Mouse (Mus musculus) kidney, embryonic 16.5 days (tissue): Measurements from ENCODE around the gene Rnaseh2c. TPM values are rescaled to one million over a fixed set of nuclear protein-coding genes. Genes with fewer than 3 reads are reported as not detected.

Experiments used
- ATAC-seq: fragments of 200-750 bp; cut with Nextera tagmentation; 2 replicates; pipeline ENCODE4 v1.8.0; 2017; ENCODE audit warnings: moderate TSS enrichment; ENCODE audit not compliant: low FRiP score, low TSS enrichment
- H3K27ac ChIP-seq: fragments of 300-500 bp; sonication (generic); 2 replicates; pipeline ENCODE4 v1.5.1; 2014; ENCODE audit warnings: low read length
- H3K27me3 ChIP-seq: fragments of 300-500 bp; sonication (generic); 2 replicates; pipeline ENCODE4 v1.6.1; 2014; ENCODE audit warnings: low read length, control low read depth, mixed read lengths; ENCODE audit not compliant: insufficient read depth
- H3K36me3 ChIP-seq: fragments of 300-500 bp; sonication (generic); 2 replicates; pipeline ENCODE4 v1.6.1; 2014; ENCODE audit warnings: low read length, control low read depth, mixed read lengths; ENCODE audit not compliant: insufficient read depth
- H3K4me1 ChIP-seq: fragments of 300-500 bp; sonication (generic); 2 replicates; pipeline ENCODE4 v1.6.1; 2014; ENCODE audit warnings: low read length, control low read depth, mixed read lengths; ENCODE audit not compliant: insufficient read depth
- H3K4me2 ChIP-seq: fragments of 300-500 bp; sonication (generic); replicated peaks from 2 replicates; pipeline ENCODE4 v1.6.1; 2014; ENCODE audit warnings: low read depth, low read length
- H3K4me3 ChIP-seq: fragments of 300-500 bp; sonication (generic); 2 replicates; pipeline ENCODE4 v1.5.1; 2014; ENCODE audit warnings: mild to moderate bottlenecking, low read length
- H3K9ac ChIP-seq: fragments of 300-500 bp; sonication (generic); replicated peaks from 2 replicates; pipeline ENCODE4 v1.6.1; 2014; ENCODE audit warnings: low read length
- H3K9me3 ChIP-seq: fragments of 300-500 bp; sonication (generic); 2 replicates; pipeline ENCODE4 v1.6.1; 2016; ENCODE audit warnings: low read length, control low read depth
- WGBS: fragments of 180-500 bp; shearing (Covaris S2); extraction: QIAGEN DNeasy Blood & Tissue Kit; methylation state at CpG from one replicate; pipeline ENCODE4 v1.1.7; 2014; 5-methylcytosine and 5-hydroxymethylcytosine counted together
- polyA plus RNA-seq: library from polyadenylated mRNA; unstranded; fragments of >200 nt; fragmentation: Nextera tagmentation; extraction: Ambion mirVana; gene quantifications from 2 replicates; pipeline ENCODE4 v1.2.1, GENCODE M21; 2015

Rnaseh2c gene
- polyA plus RNA-seq, 1 experiment from 2014 or later, result 146 TPM

DNA sequence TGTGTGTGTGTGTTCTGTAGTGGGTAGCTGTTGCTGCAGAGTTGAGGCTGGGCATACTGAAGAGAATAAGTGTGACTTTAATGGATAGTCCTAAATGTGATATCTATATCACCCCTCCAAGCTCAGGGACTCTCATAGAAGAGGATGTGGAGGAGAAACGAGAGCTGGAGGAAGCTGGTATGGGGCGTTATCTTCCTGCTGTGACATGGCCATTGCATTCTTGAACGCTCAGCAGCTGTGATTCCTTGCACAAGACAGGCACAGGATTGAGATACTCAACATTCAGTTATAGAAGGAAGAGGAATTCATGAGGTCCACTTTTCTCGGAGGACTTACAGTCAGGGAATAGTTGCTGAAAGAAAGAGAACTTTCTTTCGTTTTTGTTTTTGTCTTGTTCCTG, 20.2 kb downstream of the Rnaseh2c start:
- H3K27ac ChIP-seq, result no peak overlapping the region
- ATAC-seq, result no peak
- no peaks in the 10 kb centered on the region for H3K9me3 ChIP-seq
- no peak overlapping the region for H3K4me2 ChIP-seq
- H3K9ac ChIP-seq, result no peak overlapping the region
- no peaks in the 10 kb centered on the region for H3K36me3 ChIP-seq
- no peaks in the 10 kb centered on the region for H3K4me1 ChIP-seq
- WGBS, result 70% methylated on average over 5 of the region's 5 CpGs
- H3K4me3 ChIP-seq, result no peak overlapping the region
- H3K27me3 ChIP-seq, result no peaks in the 10 kb centered on the region

DNA sequence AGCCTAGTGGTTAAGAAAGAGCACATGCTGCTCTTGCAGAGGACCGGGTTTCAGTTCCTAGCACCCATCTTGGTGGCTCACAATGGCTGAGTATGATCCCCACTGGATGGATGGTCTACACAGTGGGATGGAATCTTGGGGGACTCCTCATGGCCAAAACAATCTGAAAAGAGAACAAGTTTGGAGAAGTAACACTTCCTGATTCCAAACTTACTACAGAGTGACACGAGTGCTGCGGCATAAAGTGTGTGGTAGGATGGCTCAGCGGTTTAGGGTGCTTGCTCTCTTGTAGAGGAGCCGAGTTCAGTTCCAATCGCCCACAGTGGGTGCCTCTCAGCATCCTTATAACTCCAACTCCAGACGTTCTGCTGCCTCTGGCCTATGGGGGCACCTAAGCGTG, 23.6 kb downstream of the Rnaseh2c start:
- H3K27ac ChIP-seq, result no peak overlapping the region
- no peak overlapping the region for H3K9ac ChIP-seq
- H3K4me1 ChIP-seq, result no peaks in the 10 kb centered on the region
- H3K9me3 ChIP-seq, result no peaks in the 10 kb centered on the region
- H3K27me3 ChIP-seq, result no peaks in the 10 kb centered on the region
- no peaks in the 10 kb centered on the region for H3K36me3 ChIP-seq
- no peak for ATAC-seq
- no peak overlapping the region for H3K4me3 ChIP-seq
- 81% methylated on average over 8 of the region's 8 CpGs for WGBS
- H3K4me2 ChIP-seq, result no peak overlapping the region

DNA sequence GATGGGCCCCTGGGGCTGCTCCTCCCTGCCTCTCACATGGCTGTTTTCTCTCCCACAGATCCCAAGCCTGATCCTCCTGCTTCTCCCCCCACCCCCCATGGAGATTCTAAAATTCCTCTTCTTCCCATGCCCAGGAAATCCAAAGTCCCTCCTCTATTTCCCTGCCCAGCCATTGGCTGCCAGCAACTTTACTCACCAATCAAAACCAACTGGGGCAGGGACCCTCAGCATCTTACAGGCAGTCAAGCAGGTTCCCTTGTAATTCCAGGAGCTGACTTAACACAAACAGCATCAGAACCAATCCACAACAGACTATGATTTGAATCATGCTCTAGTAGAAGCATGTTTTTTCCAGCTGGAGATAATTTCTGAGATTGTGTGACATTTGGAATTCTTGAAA, 28.2 kb downstream of the Rnaseh2c start:
- Histone ChIP-seq H3K27me3 (no peaks in the 10 kb centered on the region), H3K36me3 (no peaks in the 10 kb centered on the region), H3K27ac (no peak overlapping the region), H3K9ac (no peak overlapping the region), H3K9me3 (no peaks in the 10 kb centered on the region), H3K4me3 (no peak overlapping the region), H3K4me2 (no peak overlapping the region), H3K4me1 (no peaks in the 10 kb centered on the region)
- ATAC-seq, result no peak

DNA sequence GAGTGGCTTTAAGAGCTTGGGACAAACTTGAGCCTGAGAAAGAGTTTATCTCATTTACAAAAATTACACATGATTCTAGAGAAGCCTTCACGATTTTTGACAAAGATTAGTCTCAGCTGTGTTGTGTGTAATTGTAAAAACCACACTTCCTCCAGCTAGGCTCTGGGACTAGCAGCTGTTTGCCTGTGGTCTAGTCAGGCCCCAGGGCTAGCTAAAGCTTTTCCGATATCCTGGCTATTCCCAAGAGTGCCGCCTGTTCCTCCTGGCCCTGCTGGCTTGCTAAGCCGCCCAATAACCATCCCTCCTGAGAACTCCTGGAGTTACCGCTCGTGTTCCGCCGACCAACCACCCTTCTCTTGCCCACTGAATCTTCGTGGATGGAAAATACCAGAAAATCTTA, 30.4 kb downstream of the Rnaseh2c start:
- H3K4me2 ChIP-seq, result no peak overlapping the region
- no peak overlapping the region for H3K9ac ChIP-seq
- 82% methylated on average over 9 of the region's 9 CpGs for WGBS
- H3K36me3 ChIP-seq, result no peaks in the 10 kb centered on the region
- ATAC-seq, result no peak
- no peaks in the 10 kb centered on the region for H3K27me3 ChIP-seq
- no peak overlapping the region for H3K27ac ChIP-seq
- H3K4me1 ChIP-seq, result peaks cover 7% of the 10 kb centered on the region
- H3K4me3 ChIP-seq, result no peak overlapping the region
- no peaks in the 10 kb centered on the region for H3K9me3 ChIP-seq

DNA sequence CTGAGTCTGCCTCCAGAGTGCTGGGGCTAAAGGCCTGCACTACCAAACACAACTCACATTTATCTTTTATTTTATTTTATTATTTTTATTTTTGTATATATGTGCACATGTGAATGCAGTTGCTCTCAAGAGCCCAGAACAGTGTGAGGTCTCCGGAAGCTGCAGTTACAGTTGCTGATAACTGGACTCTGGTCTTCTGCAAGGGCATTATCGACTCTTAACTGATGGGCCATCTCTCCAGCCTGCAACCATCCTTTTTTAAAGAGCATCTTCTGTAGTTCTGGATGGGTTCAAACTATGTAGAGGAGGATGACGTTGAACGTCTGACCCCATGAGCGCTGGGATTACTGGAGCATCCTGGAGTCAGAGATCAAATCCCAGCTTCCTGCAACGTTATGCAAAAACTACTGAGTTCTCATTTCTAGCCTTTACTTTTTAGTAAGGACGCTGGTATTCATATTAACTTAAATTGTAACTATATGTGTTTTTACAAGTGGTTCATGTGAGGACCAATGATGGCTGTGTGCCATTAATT, 34.4 kb downstream of the Rnaseh2c start:
- H3K27ac ChIP-seq, result no peak overlapping the region
- no peak overlapping the region for H3K4me2 ChIP-seq
- ATAC-seq, result no peak
- H3K4me3 ChIP-seq, result no peak overlapping the region
- H3K9me3 ChIP-seq, result no peaks in the 10 kb centered on the region
- H3K27me3 ChIP-seq, result no peaks in the 10 kb centered on the region
- H3K4me1 ChIP-seq, result peaks cover 17% of the 10 kb centered on the region
- H3K9ac ChIP-seq, result 0 out of 2 replicates have a peak overlapping the region, but pooled peaks have one; percentile 89
- peaks cover 16% of the 10 kb centered on the region for H3K36me3 ChIP-seq
- WGBS, result 76% methylated on average over 7 of the region's 7 CpGs

DNA sequence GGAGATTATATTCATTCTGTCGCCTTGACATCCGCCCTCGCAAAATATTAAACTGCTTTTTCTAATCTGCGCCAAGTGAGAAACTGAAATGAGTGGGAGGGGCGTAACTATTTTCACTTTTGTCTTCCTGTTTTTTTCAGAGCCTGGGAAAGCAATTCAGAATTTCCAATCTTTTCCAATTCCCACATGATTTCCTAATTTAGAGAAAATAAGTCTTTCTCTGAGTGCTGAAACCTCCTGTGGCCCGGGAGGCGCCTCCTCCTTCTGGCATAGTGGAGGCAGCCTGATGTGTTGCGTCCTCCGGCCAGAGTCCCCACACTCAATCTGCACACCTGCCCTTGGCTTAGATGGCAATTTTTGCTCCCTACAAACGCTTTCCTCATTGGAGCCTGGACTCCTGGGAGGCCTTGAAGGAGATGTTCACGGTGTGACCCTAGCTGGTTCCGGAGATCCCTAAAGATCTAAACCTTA, 34.9 kb downstream of the Rnaseh2c start:
- Histone ChIP-seq H3K9me3 (no peaks in the 10 kb centered on the region), H3K4me3 (peak overlapping the region; percentile 64), H3K27ac (peak overlapping the region; percentile 93), H3K4me1 (peaks cover 17% of the 10 kb centered on the region), H3K4me2 (peak overlapping the region; percentile 90), H3K27me3 (no peaks in the 10 kb centered on the region), H3K9ac (peak overlapping the region; percentile 89), H3K36me3 (peaks cover 21% of the 10 kb centered on the region)
- 38% methylated on average over 12 of the region's 12 CpGs for WGBS
- ATAC-seq, result no peak; the same call in 1 of the 2 replicates

DNA sequence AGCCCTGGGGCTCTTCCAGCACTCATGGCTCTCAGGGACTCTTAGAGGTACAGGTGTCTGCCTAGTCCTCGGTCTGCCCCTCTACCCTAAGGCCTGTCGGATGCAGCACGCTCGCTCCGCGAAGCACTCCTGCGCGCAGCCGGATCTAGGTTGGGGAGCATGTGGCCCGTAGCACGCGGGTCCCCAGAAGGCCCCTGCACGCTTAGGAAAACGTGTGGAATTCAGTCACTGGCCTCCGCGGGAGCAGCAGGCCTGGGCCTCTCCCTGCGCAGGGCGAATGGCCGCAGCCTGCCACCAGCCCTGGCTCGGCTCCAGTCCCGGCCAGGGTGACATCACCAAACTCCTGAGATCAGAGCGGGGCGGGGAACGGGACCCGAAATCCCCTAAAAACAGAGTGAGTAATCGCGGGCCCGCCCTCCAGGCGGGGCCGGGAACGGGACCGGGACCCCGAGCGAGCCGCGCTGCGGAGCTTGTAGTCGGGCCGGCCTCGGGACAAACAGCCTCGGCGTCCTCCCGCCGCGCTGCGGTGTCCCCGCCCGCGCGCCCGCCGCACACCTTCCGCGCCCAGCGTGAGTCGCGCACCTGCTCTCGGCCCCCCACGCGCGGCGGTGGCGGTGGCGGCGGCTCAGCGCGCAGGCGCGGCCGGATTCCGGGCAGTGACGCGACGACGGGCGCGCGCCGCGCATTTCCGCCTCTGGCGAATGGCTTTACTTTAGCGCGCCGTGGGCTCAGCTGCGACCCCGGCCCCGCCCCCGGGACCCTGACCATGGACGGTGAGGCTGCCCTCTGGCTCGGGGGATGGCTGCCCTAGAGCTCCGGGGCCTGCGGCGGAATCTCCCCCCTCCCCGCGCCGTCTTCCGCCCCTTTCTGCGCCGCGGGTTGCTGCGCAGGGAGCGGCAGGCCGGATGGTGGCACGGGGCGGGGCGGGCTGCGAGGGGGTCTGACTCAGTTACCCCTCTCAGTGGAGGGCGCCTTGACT, 35.7 kb downstream of the Rnaseh2c start, which contains the start of gene Rela:
Gene Rela (plus strand): TSS at position 415 of the 979 bp plus-strand sequence.
- peak; percentile 89 for ATAC-seq
- H3K9me3 ChIP-seq, result no peaks in the 10 kb centered on the region
- peaks cover 28% of the 10 kb centered on the region for H3K36me3 ChIP-seq
- WGBS, result under 1% methylated on average over 107 of the region's 109 CpGs
- H3K4me3 ChIP-seq, result peak within 1 kb of the TSS; percentile 64
- no peaks in the 10 kb centered on the region for H3K27me3 ChIP-seq
- H3K4me2 ChIP-seq, result peak within 1 kb of the TSS; percentile 90
- peaks cover 17% of the 10 kb centered on the region for H3K4me1 ChIP-seq
- H3K9ac ChIP-seq, result peak within 1 kb of the TSS; percentile 89
- H3K27ac ChIP-seq, result peak within 1 kb of the TSS; percentile 93

DNA sequence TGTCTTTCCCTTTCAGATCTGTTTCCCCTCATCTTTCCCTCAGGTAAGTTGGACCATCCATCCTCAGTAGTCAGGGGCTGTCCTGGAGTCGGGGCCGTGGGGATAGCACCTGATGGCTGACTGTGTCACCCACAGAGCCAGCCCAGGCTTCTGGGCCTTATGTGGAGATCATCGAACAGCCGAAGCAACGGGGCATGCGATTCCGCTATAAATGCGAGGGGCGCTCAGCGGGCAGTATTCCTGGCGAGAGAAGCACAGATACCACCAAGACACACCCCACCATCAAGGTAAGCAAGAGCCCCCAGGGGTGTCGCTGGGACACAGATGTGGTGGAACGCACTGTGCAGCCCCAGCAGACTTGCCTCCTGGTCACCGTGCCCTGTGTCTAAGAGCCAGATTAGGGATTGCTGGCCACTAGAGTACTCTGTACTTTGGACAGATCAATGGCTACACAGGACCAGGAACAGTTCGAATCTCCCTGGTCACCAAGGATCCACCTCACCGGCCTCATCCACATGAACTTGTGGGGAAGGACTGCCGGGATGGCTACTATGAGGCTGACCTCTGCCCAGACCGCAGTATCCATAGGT, 36.8 kb downstream of the Rnaseh2c start:
- WGBS, result 92% methylated on average over 18 of the region's 18 CpGs
- no peak for ATAC-seq

DNA sequence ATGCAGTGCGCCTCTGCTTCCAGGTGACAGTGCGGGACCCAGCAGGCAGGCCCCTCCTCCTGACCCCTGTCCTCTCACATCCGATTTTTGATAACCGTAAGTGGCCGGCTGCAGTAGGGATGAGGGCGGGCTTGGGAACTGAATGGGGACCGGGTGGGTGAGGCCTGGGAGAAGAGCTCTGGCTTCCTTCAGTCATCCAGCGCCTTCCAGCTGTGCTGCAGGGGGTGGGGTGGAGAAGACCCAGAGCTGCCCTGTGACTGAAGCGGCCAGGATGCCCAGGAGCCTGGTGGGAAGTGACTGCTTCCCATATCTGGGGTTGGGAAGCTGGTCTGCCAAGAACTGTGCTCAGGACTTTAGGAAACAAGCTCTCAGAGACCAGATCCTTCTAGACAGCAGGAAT, 38.7 kb downstream of the Rnaseh2c start:
- Histone ChIP-seq H3K4me1 (peaks cover 17% of the 10 kb centered on the region), H3K9me3 (no peaks in the 10 kb centered on the region), H3K4me2 (no peak overlapping the region), H3K4me3 (no peak overlapping the region), H3K36me3 (peaks cover 51% of the 10 kb centered on the region), H3K9ac (peak overlapping the region; percentile 36), H3K27ac (no peak overlapping the region), H3K27me3 (no peaks in the 10 kb centered on the region)
- no peak for ATAC-seq
- WGBS, result 58% methylated on average over 9 of the region's 9 CpGs

More for the DNA sequence above, 36.8 kb downstream of the Rnaseh2c start:
- Histone ChIP-seq H3K4me2 (peak overlapping the region; percentile 90), H3K36me3 (peaks cover 38% of the 10 kb centered on the region), H3K27ac (no peak overlapping the region), H3K4me3 (peak overlapping the region; percentile 64), H3K9ac (peak overlapping the region; percentile 89), H3K4me1 (peaks cover 17% of the 10 kb centered on the region), H3K27me3 (no peaks in the 10 kb centered on the region), H3K9me3 (no peaks in the 10 kb centered on the region)
